Mouse (Mus musculus) lung, adult 2 months (tissue): ENCODE measurements around the gene Cpox.

Experiments used
- CTCF ChIP-seq: fragments of 200-500 bp; IDR thresholded peaks from 2 replicates; pipeline ENCODE4 v1.5.1; 2011; ENCODE audit warnings: mild to moderate bottlenecking, low read length, control low read depth; ENCODE audit not compliant: insufficient read depth
- POLR2A ChIP-seq: fragments of 200-500 bp; IDR thresholded peaks from 2 replicates; pipeline ENCODE4 v1.6.1; 2011; ENCODE audit warnings: low read depth, mild to moderate bottlenecking, control low read depth, low read length, borderline replicate concordance; ENCODE audit errors: extremely low read depth

DNA sequence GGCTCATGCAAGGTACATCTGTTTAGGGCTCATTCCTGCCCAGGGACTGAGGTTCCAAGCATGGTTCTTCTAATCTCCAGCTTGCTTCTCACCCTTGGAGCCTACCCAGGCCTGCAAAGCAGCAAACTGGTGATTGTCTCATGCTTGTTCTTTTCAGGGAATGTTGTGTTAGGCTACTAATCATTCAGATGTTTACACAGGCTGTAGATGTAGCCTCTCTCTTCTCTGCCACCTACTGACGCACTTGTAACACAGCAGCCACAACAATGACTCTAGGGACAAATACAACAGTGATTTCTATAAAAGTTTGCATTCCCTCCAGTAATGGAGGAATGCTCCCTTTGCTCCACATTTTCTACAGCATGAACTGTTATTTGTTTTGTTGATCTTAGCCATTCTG, 81.2 kb downstream of the Cpox start:
- TF ChIP-seq CTCF, result 0 out of 2 replicates have a peak, but pooled peaks have one; percentile 6
- no peak for TF ChIP-seq POLR2A
